Mouse (Mus musculus) neural tube, embryonic 11.5 days (tissue): ENCODE data around the gene Crat. TPM values are rescaled to one million over a fixed set of nuclear protein-coding genes. Genes with fewer than 3 reads are reported as not detected.
"Not testable (repeated sequence)": the region's sequence is repeated elsewhere in the genome, so short reads cannot be mapped to it uniquely, and the experiment has no call there.

Experiments used
- ATAC-seq: fragments of 200-750 bp; cut with Nextera tagmentation; 2 replicates; pipeline ENCODE4 v1.8.0; 2017; ENCODE audit warnings: moderate number of reproducible peaks, mild to moderate bottlenecking, moderate TSS enrichment, moderate library complexity; ENCODE audit not compliant: insufficient read depth, low FRiP score, low TSS enrichment
- DNase-seq: peaks from one replicate; pipeline ENCODE4 v3.0.0-alpha.2; 2015; ENCODE audit warnings: low spot score
- H3K27ac ChIP-seq: fragments of 300-500 bp; sonication (generic); 2 replicates; pipeline ENCODE4 v1.5.1; 2014; ENCODE audit warnings: low read depth, mild to moderate bottlenecking, low read length
- H3K27me3 ChIP-seq: fragments of 300-500 bp; sonication (generic); 2 replicates; pipeline ENCODE4 v1.6.1; 2014; ENCODE audit warnings: mild to moderate bottlenecking, low read length, mixed read lengths; ENCODE audit not compliant: control insufficient read depth, insufficient read depth
- H3K36me3 ChIP-seq: fragments of 300-500 bp; sonication (generic); 2 replicates; pipeline ENCODE4 v1.6.1; 2014; ENCODE audit warnings: mild to moderate bottlenecking, low read length, moderate library complexity, mixed read lengths; ENCODE audit not compliant: control insufficient read depth, insufficient read depth
- H3K4me1 ChIP-seq: fragments of 300-500 bp; sonication (generic); 2 replicates; pipeline ENCODE4 v1.6.1; 2014; ENCODE audit warnings: low read length, mixed read lengths; ENCODE audit not compliant: control insufficient read depth, insufficient read depth
- H3K4me2 ChIP-seq: fragments of 300-500 bp; sonication (generic); 2 replicates; pipeline ENCODE4 v1.6.1; 2014; ENCODE audit warnings: low read depth, mild to moderate bottlenecking, moderate library complexity
- H3K4me3 ChIP-seq: fragments of 300-500 bp; sonication (generic); 2 replicates; pipeline ENCODE4 v1.5.1; 2014; ENCODE audit warnings: low read depth, low read length
- H3K9ac ChIP-seq: fragments of 300-500 bp; sonication (generic); 2 replicates; pipeline ENCODE4 v1.6.1; 2014; ENCODE audit warnings: mild to moderate bottlenecking, low read length
- H3K9me3 ChIP-seq: fragments of 300-500 bp; sonication (generic); 2 replicates; pipeline ENCODE4 v1.6.1; 2016; ENCODE audit warnings: low read length; ENCODE audit not compliant: control insufficient read depth
- WGBS: fragments of 180-500 bp; shearing (Covaris S2); extraction: QIAGEN DNeasy Blood & Tissue Kit; methylation state at CpG from one replicate; pipeline ENCODE4 v1.1.7; 2014; 5-methylcytosine and 5-hydroxymethylcytosine counted together
- polyA plus RNA-seq: library from polyadenylated mRNA; unstranded; fragments of >200 nt; fragmentation: Nextera tagmentation; extraction: Ambion mirVana; gene quantifications from 2 replicates; pipeline ENCODE4 v1.2.1, GENCODE M21; 2014

The Crat gene
- polyA plus RNA-seq, 1 experiment from 2014 or later = 29.1 TPM

GRCm38 (mm10) chr2:30435326-30436155, 19.9 kb upstream of the Crat start:
- Histone ChIP-seq H3K27me3 (no peaks in the 10 kb centered on the region), H3K4me1 (peaks cover 2% of the 10 kb centered on the region), H3K27ac (no peak overlapping the region), H3K9ac (no peak overlapping the region), H3K9me3 (no peaks in the 10 kb centered on the region), H3K4me2 (no peak overlapping the region), H3K4me3 (no peak overlapping the region), H3K36me3 (peaks cover 27% of the 10 kb centered on the region)
- 49% methylated on average over 5 of the region's 5 CpGs for WGBS
- DNase-seq = peak; percentile 81
- peak; percentile 35; the same call in 1 of the 2 replicates for ATAC-seq

DNA sequence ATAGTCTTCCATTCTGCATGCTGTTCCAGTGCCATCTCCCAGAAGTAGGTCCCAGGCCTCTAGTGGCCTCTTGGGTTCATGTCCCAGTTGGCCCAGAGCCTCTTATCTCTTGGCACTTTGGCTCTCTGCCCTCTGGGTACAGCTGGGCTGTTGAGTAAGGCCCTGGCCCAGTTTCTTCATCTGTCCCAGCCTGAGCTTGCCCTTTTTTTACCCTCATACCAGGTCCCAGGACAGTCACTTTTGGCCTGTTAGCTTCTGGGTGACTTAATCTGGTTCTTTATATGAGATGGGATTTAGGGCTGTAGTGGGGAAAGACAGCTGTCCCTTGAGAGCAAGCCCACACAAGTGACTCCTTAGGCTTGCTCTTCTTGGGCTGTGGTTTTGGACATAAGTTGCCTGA, 13.5 kb upstream of the Crat start:
- H3K4me2 ChIP-seq = no peak overlapping the region
- H3K27me3 ChIP-seq = no peaks in the 10 kb centered on the region
- ATAC-seq (no peak), DNase-seq (no peak)
- H3K36me3 ChIP-seq = peaks cover 15% of the 10 kb centered on the region
- no peak overlapping the region for H3K27ac ChIP-seq
- no peaks in the 10 kb centered on the region for H3K4me1 ChIP-seq
- no peak overlapping the region for H3K4me3 ChIP-seq
- H3K9ac ChIP-seq = no peak overlapping the region
- H3K9me3 ChIP-seq = no peaks in the 10 kb centered on the region

GRCm38 (mm10) chr2:30421432-30421831, 5.8 kb upstream of the Crat start:
- Histone ChIP-seq H3K4me1 (peaks cover 17% of the 10 kb centered on the region), H3K27me3 (no peaks in the 10 kb centered on the region), H3K9me3 (no peaks in the 10 kb centered on the region), H3K4me3 (no peak overlapping the region), H3K27ac (no peak overlapping the region), H3K9ac (no peak overlapping the region), H3K4me2 (no peak overlapping the region), H3K36me3 (peaks cover 2% of the 10 kb centered on the region; the same call in 1 of the 2 replicates)
- ATAC-seq (no peak), DNase-seq (no peak)
- WGBS = 73% methylated on average over 4 of the region's 4 CpGs

DNA sequence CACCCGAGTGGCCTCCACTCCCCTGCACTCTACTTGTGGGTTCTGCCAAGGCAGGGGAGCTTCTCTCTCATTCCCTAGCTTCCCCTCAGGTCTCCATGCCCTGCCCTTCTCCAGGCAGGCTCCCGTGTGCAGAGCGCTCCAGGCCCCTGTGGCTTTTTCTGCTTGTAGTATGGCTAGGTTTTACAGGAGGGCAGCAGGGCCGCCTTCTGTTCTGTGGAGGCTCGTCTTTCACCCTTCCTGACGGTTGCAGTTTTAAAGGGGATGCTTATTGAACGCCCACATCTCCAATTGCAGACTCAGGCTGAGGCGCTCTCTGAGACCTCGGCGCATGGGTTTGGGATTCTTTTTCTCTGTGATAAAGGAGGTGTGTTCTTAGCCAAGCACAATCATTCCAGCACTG, 3.5 kb upstream of the Crat start:
- WGBS = 17% methylated on average over 10 of the region's 10 CpGs
- Histone ChIP-seq H3K9me3 (no peaks in the 10 kb centered on the region), H3K27ac (no peak overlapping the region), H3K4me3 (no peak overlapping the region), H3K9ac (0 out of 2 replicates have a peak overlapping the region, but pooled peaks have one; percentile 14), H3K4me2 (0 out of 2 replicates have a peak overlapping the region, but pooled peaks have one; percentile 22), H3K36me3 (no peaks in the 10 kb centered on the region), H3K4me1 (peaks cover 17% of the 10 kb centered on the region), H3K27me3 (no peaks in the 10 kb centered on the region)
- DNase-seq = no peak
- no peak for ATAC-seq

DNA sequence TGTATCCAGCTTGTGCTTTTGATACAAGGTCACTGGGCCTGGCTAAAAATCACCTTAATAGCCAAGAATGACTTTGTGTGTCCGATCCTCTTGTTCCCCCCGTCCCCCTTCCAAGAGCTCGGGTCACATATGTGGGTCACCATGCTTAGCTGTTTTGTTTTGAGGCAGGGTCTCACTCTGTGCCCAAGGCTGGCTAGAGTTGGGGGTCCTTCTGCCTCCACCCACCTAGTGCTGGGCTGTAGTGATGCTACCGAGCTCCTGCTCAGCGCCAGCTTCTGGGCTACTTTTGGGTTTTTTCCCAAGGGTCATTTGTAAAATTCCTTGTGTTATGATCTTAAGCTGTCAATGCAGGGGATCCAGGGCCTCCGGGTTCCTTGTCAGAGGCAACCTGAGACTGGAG, 2.6 kb upstream of the Crat start:
- Histone ChIP-seq H3K4me3 (no peak overlapping the region), H3K27me3 (no peaks in the 10 kb centered on the region), H3K9ac (no peak overlapping the region), H3K4me1 (peaks cover 17% of the 10 kb centered on the region), H3K9me3 (no peaks in the 10 kb centered on the region), H3K36me3 (no peaks in the 10 kb centered on the region), H3K4me2 (no peak overlapping the region), H3K27ac (no peak overlapping the region)
- WGBS = 77% methylated on average over 6 of the region's 6 CpGs
- DNase-seq = no peak
- ATAC-seq = no peak

DNA sequence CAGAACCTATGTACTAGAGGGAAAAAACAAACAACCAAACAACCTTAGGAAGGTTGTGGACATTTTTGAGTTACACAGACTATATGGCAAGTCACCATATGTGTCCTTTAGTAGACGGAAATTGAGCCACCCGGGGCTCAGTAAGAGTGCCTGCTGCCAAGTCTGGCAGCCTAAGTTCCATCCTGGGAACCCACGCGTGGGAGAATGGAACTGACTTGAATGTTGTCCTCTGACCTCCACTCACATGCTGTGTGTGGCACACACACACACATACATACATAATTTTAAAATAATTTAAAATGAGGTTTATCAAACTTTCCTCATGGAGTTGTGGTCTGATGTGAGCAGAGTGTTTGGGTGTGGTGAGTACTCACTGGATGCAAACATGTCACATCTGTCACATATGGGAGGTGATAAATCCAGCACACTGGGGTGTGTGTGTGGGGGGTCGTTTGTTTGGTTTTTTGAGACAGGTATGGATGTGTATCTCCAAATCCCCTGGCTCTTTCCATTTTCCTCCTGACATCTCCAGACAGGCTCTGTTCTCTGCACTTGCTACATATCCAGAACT, 2.1 kb upstream of the Crat start:
- DNase-seq = no peak
- H3K4me2 ChIP-seq = no peak overlapping the region
- H3K27ac ChIP-seq = no peak overlapping the region
- H3K9me3 ChIP-seq = no peaks in the 10 kb centered on the region
- no peak for ATAC-seq
- 73% methylated on average over 5 of the region's 5 CpGs for WGBS
- no peaks in the 10 kb centered on the region for H3K36me3 ChIP-seq
- peaks cover 17% of the 10 kb centered on the region for H3K4me1 ChIP-seq
- H3K4me3 ChIP-seq = no peak overlapping the region
- H3K9ac ChIP-seq = no peak overlapping the region
- H3K27me3 ChIP-seq = no peaks in the 10 kb centered on the region

GRCm38 (mm10) chr2:30417154-30417553, 1.5 kb upstream of the Crat start:
- H3K4me2 ChIP-seq, H3K36me3 ChIP-seq, H3K27me3 ChIP-seq, H3K27ac ChIP-seq, ATAC-seq, H3K9ac ChIP-seq, DNase-seq, H3K9me3 ChIP-seq, H3K4me3 ChIP-seq: not testable (repeated sequence)
- H3K4me1 ChIP-seq = peaks cover 17% of the 10 kb centered on the region
- 82% methylated on average over 6 of the region's 6 CpGs for WGBS

- Histone ChIP-seq H3K9me3 (no peaks in the 10 kb centered on the region), H3K4me1 (peaks cover 17% of the 10 kb centered on the region), H3K4me3 (peak overlapping the region; percentile 80), H3K4me2 (peak overlapping the region; percentile 93), H3K27me3 (no peaks in the 10 kb centered on the region), H3K27ac (peak overlapping the region; percentile 97), H3K36me3 (no peaks in the 10 kb centered on the region), H3K9ac (peak overlapping the region; percentile 94)
- WGBS = 2% methylated on average over 5 of the region's 7 CpGs
- no peak for ATAC-seq
- DNase-seq = no peak
Observed at GRCm38 (mm10) chr2:30416649-30416965, 994 bp upstream of the Crat start.
